Mouse (Mus musculus): Measurements from ENCODE around the gene Obsl1. TPM values are rescaled to one million over a fixed set of nuclear protein-coding genes. Genes with fewer than 3 reads are reported as not detected.

Obsl1 gene
- total and polyA plus RNA-seq, 3 experiments = 87.8 to 131 (median 117) TPM

GRCm38 (mm10) chr1:75524679-75525078 is 18.4 kb upstream of the Obsl1 start:
- DNase-seq = peak in 1 of 2 experiments; percentile 35
- H3K9ac ChIP-seq (ENCODE audit: low read depth, low read length) = no peak overlapping the region
- TF ChIP-seq POLR2A (IDR thresholded peaks at IDR 0.05; ENCODE audit: insufficient read depth, low read depth, low read length) = no peak
- TF ChIP-seq CTCF (IDR thresholded peaks at IDR 0.05) = no peak
- no peak for TF ChIP-seq EP300 (IDR thresholded peaks at IDR 0.05; ENCODE audit: insufficient read depth, low read depth, low read length)
- H3K79me2 ChIP-seq (replicated peaks; ENCODE audit: control insufficient read depth, insufficient read depth, low read length) = no peaks in the 10 kb centered on the region
- 74% methylated on average over 7 of the region's 7 CpGs for WGBS
- H3K36me3 ChIP-seq (ENCODE audit: control insufficient read depth, insufficient read depth, low read length) = no peaks in the 10 kb centered on the region
- no peaks in the 10 kb centered on the region for H3K27me3 ChIP-seq (ENCODE audit: control insufficient read depth, insufficient read depth, low read length)
- no peak overlapping the region for H3K4me3 ChIP-seq
- no peak overlapping the region for H3K27ac ChIP-seq
- intact Hi-C loops (cut with DNase I) = no loop called here
- no peaks in the 10 kb centered on the region for H3K4me1 ChIP-seq (ENCODE audit: control insufficient read depth, insufficient read depth, low read length)

GRCm38 (mm10) chr1:75521321-75522031 is 15.2 kb upstream of the Obsl1 start, which contains the start of gene Stk11ip:
TSS of gene Stk11ip (plus strand) at chr1:75521529.
- no peaks in the 10 kb centered on the region for H3K79me2 ChIP-seq (replicated peaks; ENCODE audit: control insufficient read depth, insufficient read depth, low read length)
- peak; percentile 94 to 95 for DNase-seq
- H3K36me3 ChIP-seq (ENCODE audit: control insufficient read depth, insufficient read depth, low read length) = no peaks in the 10 kb centered on the region
- TF ChIP-seq CTCF (IDR thresholded peaks at IDR 0.05) = no peak
- peak; percentile 89 for TF ChIP-seq POLR2A (IDR thresholded peaks at IDR 0.05; ENCODE audit: insufficient read depth, low read depth, low read length)
- no peak for TF ChIP-seq EP300 (IDR thresholded peaks at IDR 0.05; ENCODE audit: insufficient read depth, low read depth, low read length)
- no peaks in the 10 kb centered on the region for H3K4me1 ChIP-seq (ENCODE audit: control insufficient read depth, insufficient read depth, low read length)
- intact Hi-C loops (cut with DNase I) = no loop called here
- WGBS = under 1% methylated on average over 46 of the region's 46 CpGs
- peak within 1 kb of the TSS; percentile 61 for H3K4me3 ChIP-seq
- H3K27me3 ChIP-seq (ENCODE audit: control insufficient read depth, insufficient read depth, low read length) = no peaks in the 10 kb centered on the region
- H3K27ac ChIP-seq = peak within 1 kb of the TSS; percentile 90
- peak within 1 kb of the TSS; percentile 45 for H3K9ac ChIP-seq (ENCODE audit: low read depth, low read length)

- 66% methylated on average over 5 of the region's 5 CpGs for WGBS
- H3K4me3 ChIP-seq = no peak overlapping the region
- H3K4me1 ChIP-seq (ENCODE audit: control insufficient read depth, insufficient read depth, low read length) = no peaks in the 10 kb centered on the region
- H3K79me2 ChIP-seq (replicated peaks; ENCODE audit: control insufficient read depth, insufficient read depth, low read length) = no peaks in the 10 kb centered on the region
- no peaks in the 10 kb centered on the region for H3K27me3 ChIP-seq (ENCODE audit: control insufficient read depth, insufficient read depth, low read length)
- intact Hi-C loops (cut with DNase I) = no loop called here
- TF ChIP-seq POLR2A (IDR thresholded peaks at IDR 0.05; ENCODE audit: insufficient read depth, low read depth, low read length) = no peak
- no peak for TF ChIP-seq CTCF (IDR thresholded peaks at IDR 0.05)
- TF ChIP-seq EP300 (IDR thresholded peaks at IDR 0.05; ENCODE audit: insufficient read depth, low read depth, low read length) = no peak
- no peak overlapping the region for H3K27ac ChIP-seq
- no peak overlapping the region for H3K9ac ChIP-seq (ENCODE audit: low read depth, low read length)
- no peak for DNase-seq
- no peaks in the 10 kb centered on the region for H3K36me3 ChIP-seq (ENCODE audit: control insufficient read depth, insufficient read depth, low read length)
Observed at GRCm38 (mm10) chr1:75519576-75519975, 13.3 kb upstream of the Obsl1 start.

GRCm38 (mm10) chr1:75518427-75518826 is 12.2 kb upstream of the Obsl1 start:
- WGBS = 94% methylated on average over 4 of the region's 4 CpGs
- no peaks in the 10 kb centered on the region for H3K36me3 ChIP-seq (ENCODE audit: control insufficient read depth, insufficient read depth, low read length)
- no peaks in the 10 kb centered on the region for H3K79me2 ChIP-seq (replicated peaks; ENCODE audit: control insufficient read depth, insufficient read depth, low read length)
- intact Hi-C loops (cut with DNase I) = no loop called here
- H3K27ac ChIP-seq = no peak overlapping the region
- H3K27me3 ChIP-seq (ENCODE audit: control insufficient read depth, insufficient read depth, low read length) = no peaks in the 10 kb centered on the region
- H3K9ac ChIP-seq (ENCODE audit: low read depth, low read length) = no peak overlapping the region
- no peaks in the 10 kb centered on the region for H3K4me1 ChIP-seq (ENCODE audit: control insufficient read depth, insufficient read depth, low read length)
- no peak for DNase-seq
- TF ChIP-seq CTCF (IDR thresholded peaks at IDR 0.05) (no peak), EP300 (IDR thresholded peaks at IDR 0.05; ENCODE audit: insufficient read depth, low read depth, low read length) (no peak), POLR2A (IDR thresholded peaks at IDR 0.05; ENCODE audit: insufficient read depth, low read depth, low read length) (no peak)
- H3K4me3 ChIP-seq = no peak overlapping the region

GRCm38 (mm10) chr1:75517984-75518383 is 11.7 kb upstream of the Obsl1 start:
- Histone ChIP-seq H3K4me1 (ENCODE audit: control insufficient read depth, insufficient read depth, low read length) (no peaks in the 10 kb centered on the region), H3K27me3 (ENCODE audit: control insufficient read depth, insufficient read depth, low read length) (no peaks in the 10 kb centered on the region), H3K36me3 (ENCODE audit: control insufficient read depth, insufficient read depth, low read length) (no peaks in the 10 kb centered on the region), H3K27ac (no peak overlapping the region), H3K9ac (ENCODE audit: low read depth, low read length) (no peak overlapping the region), H3K4me3 (no peak overlapping the region), H3K79me2 (replicated peaks; ENCODE audit: control insufficient read depth, insufficient read depth, low read length) (no peaks in the 10 kb centered on the region)
- no peak for DNase-seq
- intact Hi-C loops (cut with DNase I) = no loop called here
- TF ChIP-seq EP300 (IDR thresholded peaks at IDR 0.05; ENCODE audit: insufficient read depth, low read depth, low read length) = no peak
- TF ChIP-seq CTCF (IDR thresholded peaks at IDR 0.05) = no peak
- no peak for TF ChIP-seq POLR2A (IDR thresholded peaks at IDR 0.05; ENCODE audit: insufficient read depth, low read depth, low read length)
- 79% methylated on average over 4 of the region's 4 CpGs for WGBS

GRCm38 (mm10) chr1:75516703-75517380 is 10.6 kb upstream of the Obsl1 start:
- no peaks in the 10 kb centered on the region for H3K4me1 ChIP-seq (ENCODE audit: control insufficient read depth, insufficient read depth, low read length)
- no peak for DNase-seq
- 39% methylated on average over 15 of the region's 15 CpGs for WGBS

More at GRCm38 (mm10) chr1:75516703-75517380, 10.6 kb upstream of the Obsl1 start:
- Histone ChIP-seq H3K36me3 (ENCODE audit: control insufficient read depth, insufficient read depth, low read length) (no peaks in the 10 kb centered on the region), H3K79me2 (replicated peaks; ENCODE audit: control insufficient read depth, insufficient read depth, low read length) (no peaks in the 10 kb centered on the region), H3K4me3 (no peak overlapping the region), H3K9ac (ENCODE audit: low read depth, low read length) (no peak overlapping the region), H3K27me3 (ENCODE audit: control insufficient read depth, insufficient read depth, low read length) (no peaks in the 10 kb centered on the region), H3K27ac (no peak overlapping the region)
- intact Hi-C loops (cut with DNase I) = no loop called here
- TF ChIP-seq EP300 (IDR thresholded peaks at IDR 0.05; ENCODE audit: insufficient read depth, low read depth, low read length) = no peak
- TF ChIP-seq CTCF (IDR thresholded peaks at IDR 0.05) = no peak
- TF ChIP-seq POLR2A (IDR thresholded peaks at IDR 0.05; ENCODE audit: insufficient read depth, low read depth, low read length) = no peak

Data from heart, adult 2 months (tissue).